Mouse (Mus musculus) liver (tissue): ENCODE results near the gene Cacna2d2.

Experiments
- DNase-seq: peaks from one replicate; pipeline ENCODE4 v3.0.0-alpha.2; 2020; ENCODE audit warnings: mixed read lengths

Gene Cacna2d2

GRCm38 (mm10) chr9:107502131-107502846 is 102.9 kb downstream of the Cacna2d2 start:
- no peak for DNase-seq

GRCm38 (mm10) chr9:107504662-107505537 is 105.5 kb downstream of the Cacna2d2 start:
- DNase-seq: no peak

GRCm38 (mm10) chr9:107508266-107508665 is 108.9 kb downstream of the Cacna2d2 start:
- no peak for DNase-seq

GRCm38 (mm10) chr9:107510384-107511100 is 111.1 kb downstream of the Cacna2d2 start:
- no peak for DNase-seq

- DNase-seq: no peak
These were observed 112.0 kb downstream of the Cacna2d2 start for GRCm38 (mm10) chr9:107511436-107511835.

- no peak for DNase-seq
These were observed 112.9 kb downstream of the Cacna2d2 start for GRCm38 (mm10) chr9:107512326-107512725.

- peak; percentile 86 for DNase-seq
These were observed 115.0 kb downstream of the Cacna2d2 start for GRCm38 (mm10) chr9:107514303-107514955.

DNA sequence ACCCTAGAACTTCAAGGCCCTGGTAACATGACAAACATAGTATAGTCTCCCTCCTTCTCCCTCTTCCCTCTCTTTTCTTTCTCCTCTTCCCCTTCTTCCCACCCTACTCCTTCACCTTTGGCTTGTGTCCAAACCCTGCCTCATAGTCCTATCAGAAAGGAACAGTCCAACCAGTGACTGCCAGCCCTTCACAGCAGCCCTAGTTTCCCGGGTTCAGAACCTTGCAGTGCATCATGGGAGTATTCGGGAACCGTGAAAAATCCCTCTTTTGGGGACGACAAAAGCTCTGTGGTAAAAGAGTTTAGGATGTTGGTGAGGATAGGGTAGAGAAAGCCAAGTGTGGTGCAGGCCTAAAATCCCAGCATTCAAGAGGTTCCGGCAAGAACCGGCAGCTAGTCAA is 120.9 kb downstream of the Cacna2d2 start:
- DNase-seq: no peak

DNA sequence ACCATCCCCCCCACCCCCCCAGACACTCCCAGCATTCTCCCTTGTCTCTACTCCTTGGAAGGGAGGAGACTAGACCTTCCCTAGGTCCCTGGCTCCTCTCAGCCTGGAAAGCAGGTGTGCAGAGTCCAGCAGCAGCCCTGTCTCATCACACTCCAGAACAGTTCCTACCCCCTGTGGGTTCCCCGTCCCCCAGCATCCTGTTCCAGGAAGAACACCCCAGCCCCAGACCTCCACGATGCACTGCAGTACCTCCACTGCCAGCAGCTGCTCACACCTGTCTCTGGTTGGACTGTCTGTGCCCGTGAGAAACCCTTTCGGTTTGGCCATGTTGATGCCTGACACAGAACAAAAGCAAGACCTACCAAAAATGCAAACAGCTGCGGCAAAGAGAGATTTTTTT is 121.8 kb downstream of the Cacna2d2 start:
- DNase-seq: no peak

GRCm38 (mm10) chr9:107521711-107522399 is 122.4 kb downstream of the Cacna2d2 start:
- peak; percentile 16 for DNase-seq

- no peak for DNase-seq
These were observed 122.9 kb downstream of the Cacna2d2 start for GRCm38 (mm10) chr9:107522400-107522711.

- DNase-seq: peak; percentile 88
These were observed 127.0 kb downstream of the Cacna2d2 start for GRCm38 (mm10) chr9:107526198-107527026.

DNA sequence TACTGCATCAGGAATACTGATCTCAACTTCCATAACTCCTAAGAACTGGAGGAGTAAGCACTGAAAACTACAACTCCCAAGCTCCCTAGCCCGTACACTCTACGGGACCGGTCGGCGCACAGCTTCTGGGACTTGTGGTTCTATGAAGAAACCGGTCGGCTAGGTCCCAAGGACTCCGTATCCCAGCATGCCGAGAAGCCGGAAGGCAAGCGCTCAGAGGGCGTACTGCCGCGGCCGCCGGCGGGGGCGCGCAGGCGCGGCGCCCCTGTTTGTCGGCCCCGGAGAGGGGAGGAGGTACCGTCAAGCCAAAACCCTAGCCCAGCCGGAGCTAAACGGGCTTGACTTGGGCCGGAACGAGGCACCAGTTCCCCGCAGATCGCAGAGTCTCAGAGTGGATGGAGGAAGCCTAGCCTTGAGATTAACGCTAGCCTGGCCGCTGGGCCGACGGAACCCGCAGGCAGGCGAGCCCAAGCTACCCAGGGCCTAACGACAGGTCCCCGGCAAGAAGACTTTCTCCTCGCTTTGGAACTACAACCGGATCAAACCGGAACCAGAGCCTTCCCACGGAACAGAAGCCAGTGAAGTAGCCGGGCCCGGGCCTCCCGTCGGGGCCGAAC is 134.5 kb downstream of the Cacna2d2 start, which contains the start of gene Tmem115:
Tmem115 (plus strand) TSS at position 155 of the 617 bp plus-strand sequence.
- DNase-seq: peak; percentile 92

DNA sequence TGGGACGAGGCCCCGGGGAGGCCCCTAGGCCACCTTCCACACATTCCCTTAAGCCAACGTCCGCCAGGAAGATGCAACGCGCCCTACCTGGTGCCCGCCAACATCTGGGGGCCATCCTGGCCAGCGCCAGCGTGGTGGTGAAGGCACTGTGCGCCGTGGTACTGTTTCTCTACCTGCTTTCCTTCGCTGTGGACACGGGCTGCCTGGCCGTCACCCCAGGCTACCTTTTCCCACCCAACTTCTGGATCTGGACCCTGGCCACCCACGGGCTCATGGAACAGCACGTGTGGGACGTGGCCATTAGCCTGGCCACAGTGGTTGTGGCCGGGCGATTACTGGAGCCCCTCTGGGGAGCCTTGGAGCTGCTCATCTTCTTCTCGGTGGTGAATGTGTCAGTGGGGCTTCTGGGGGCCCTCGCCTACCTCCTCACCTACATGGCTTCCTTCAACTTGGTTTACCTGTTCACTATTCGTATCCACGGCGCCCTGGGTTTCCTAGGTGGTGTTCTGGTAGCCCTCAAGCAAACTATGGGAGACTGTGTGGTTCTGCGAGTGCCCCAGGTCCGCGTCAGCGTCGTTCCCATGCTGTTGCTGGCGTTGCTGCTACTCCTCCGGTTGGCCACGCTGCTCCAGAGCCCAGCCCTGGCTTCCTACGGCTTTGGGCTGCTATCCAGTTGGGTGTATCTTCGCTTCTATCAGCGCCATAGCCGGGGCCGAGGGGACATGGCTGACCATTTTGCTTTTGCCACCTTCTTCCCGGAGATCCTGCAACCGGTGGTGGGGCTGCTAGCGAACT is 135.2 kb downstream of the Cacna2d2 start:
- peak; percentile 64 for DNase-seq

DNA sequence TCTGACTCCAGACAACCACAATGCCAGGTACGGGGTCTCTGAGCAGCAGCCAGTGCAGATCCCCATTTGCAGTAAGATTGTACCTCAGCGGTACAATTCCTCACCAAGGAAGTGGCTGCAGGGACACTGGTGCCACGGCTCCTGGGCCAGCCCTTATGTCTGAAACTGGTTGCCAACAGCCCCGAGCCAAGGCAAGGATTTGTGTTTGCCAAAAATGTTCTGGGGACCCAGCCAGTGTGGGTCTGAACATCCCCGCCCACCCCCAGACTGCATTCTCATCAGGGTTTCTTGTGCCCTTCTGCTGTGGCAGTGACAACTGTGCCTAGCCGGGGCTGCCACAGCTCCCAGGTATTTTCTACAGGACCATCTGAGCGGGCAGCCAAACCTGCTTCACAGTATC is 138.8 kb downstream of the Cacna2d2 start:
- DNase-seq: no peak

DNA sequence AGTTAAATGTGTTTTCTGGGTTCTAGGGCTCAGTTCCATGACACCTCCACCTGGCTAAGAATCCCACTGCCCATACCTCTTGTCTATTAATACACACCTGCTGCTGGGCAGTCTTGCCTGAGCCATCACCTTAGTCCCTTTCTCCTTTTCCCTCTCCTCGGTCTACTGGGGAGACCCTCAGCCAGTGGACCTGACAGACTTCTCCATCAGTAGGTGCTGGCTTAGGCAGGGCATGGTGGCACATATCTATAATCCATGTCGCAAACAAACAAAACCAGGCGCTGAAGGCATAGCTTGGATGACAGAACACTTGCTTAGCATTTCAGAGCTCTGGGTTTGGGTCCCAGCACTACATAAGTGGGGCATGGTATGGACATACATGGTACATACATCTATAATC is 139.3 kb downstream of the Cacna2d2 start:
- no peak for DNase-seq

- DNase-seq: no peak
These were observed 140.5 kb downstream of the Cacna2d2 start for GRCm38 (mm10) chr9:107539940-107540339.

- DNase-seq: no peak
These were observed 141.0 kb downstream of the Cacna2d2 start for GRCm38 (mm10) chr9:107540420-107540819.

DNA sequence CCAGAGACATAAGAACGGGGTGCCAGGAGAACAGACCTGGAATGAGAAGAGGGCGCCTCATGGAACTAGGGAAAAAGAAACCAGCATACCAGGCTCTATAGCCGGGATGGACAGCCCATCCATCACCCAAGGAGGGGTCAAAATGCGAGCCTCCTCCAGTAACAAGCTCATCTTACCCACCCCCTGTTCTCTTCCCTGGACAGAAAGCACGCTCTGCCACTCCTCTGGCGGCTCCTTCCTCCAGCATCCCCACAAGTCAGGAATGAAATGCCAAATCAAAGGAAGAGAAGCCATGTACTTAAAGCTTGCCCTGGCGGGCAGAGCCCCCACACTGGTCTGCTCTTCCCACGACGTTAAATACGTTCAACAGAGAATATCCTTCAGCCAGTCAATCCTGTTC is 141.6 kb downstream of the Cacna2d2 start:
- DNase-seq: no peak
